Mouse (Mus musculus): ENCODE measurements around the gene Pik3c2a.

DNA sequence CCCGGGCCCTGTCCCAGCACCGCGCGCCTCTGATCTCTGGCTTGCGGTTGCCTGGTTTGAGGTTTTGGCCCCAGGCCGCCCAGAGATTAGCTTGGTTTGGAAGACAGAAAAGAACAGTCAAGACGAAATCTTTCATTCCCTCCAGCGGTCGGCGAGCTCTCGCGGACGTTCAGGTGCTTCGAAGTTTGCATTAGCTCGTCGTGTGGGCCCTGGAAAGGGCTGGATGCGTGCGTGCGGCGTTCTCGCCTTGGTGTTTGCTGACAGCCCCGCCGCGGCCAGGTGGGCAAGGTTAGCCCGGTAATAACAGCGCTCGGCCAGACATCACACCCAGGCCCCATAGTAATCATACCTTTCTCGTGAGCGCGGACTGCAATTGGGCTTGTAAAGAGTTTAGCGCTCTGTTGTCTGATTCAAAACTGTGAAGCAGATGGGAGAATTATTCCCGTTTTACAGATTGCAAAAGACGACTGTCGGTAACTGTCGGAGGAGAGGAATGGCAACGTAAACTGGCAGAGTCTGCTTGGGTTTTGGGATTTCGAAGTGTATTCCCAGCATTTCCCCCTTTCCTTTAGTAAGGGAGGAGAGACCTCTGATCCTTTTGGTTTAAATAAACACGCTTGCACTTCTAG, 562 bp upstream of the Pik3c2a start:
- no peak for TF ChIP-seq CTCF (IDR thresholded peaks at IDR 0.05; ENCODE audit: low read depth, low read length)
- TF ChIP-seq POLR2A (IDR thresholded peaks at IDR 0.05; ENCODE audit: borderline replicate concordance, low read depth, low read length): no peak

Data from bone marrow macrophage, adult 2 months (primary cell).